Mouse (Mus musculus): Measurements from ENCODE around the gene Diras1. TPM values are rescaled to one million over a fixed set of nuclear protein-coding genes. Genes with fewer than 3 reads are reported as not detected.
"Not testable (repeated sequence)": the region's sequence is repeated elsewhere in the genome, so short reads cannot be mapped to it uniquely, and the experiment has no call there.

The Diras1 gene
- total RNA-seq (2021), result under 1 TPM; 0.27 to 0.87 TPM
- long read RNA-seq, experiment 1, result 0 reads
- long read RNA-seq, experiment 2, result 0 reads

DNA sequence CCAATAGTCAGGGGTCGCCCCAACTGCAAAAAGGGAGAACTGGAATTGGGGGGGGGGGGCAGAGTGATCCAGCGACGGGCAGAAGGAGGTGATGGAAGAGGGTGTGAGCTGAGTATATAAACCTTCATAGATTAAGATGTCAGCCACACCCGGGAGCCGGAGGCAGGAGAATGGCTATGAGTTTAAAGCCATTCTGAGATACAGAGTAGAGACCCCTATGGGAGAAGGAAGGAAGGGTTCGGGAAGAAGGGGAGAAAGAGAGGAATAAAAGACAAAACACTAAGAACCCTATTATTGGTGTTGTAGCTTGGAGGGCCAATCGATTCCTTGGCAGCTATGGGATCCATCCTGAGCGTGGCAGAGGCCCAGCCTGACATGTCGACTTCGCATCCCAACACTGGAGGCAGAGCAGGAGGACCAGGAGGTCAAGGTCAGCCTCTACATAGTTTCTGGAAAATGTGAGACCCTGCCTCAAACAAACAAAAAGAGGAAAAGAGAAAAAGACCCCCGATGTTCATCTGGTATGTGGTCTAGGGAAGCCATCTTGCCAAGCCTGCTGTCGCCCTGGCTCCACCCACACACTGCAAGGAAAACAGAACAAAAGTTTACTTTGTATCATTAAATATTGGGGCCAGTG is at the start of gene Diras1:
Gene Diras1, minus strand, starts transcription at position 24 of the 637 bp plus-strand sequence.
- DNase-seq, result no peak

DNA sequence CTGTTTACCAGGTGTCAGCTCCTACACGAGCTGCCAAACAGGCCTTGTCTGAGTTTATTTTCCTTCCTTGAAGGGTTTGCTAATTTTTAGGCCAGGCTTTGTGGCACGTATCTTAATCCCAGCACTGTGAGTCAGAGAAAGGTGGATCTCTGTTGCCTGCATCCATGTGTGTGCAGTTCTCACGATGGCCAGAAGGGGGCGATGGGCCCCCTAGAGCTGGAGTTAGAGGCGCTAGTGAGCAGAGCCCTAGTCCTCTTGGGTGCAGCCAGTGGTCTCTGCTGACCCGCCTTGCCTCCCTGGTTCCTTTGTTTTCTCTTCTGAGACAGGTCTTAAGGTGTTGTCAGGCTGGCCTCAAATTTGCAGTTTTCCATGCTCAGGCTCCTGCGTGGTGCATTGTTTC is 48.0 kb upstream of the Diras1 start:
- DNase-seq, result no peak

DNA sequence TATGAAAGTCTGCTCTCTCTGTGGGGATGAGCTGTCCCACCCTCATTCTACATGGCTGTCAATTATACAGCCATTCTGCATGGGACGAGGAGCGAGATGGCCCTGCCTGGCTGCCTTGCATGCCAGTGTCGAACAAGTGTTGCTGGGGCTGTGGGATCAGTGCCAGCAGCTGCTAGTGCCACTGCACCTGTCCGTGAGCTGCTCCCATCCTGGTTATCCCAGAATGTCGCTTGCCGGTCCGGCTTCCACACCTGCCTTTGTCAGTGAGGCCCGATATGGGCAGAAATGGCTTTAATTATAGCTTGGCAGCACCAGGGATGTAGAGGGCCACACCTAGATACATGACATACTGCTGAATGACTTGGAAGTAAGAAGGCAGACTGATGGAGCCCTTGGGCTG is 46.8 kb upstream of the Diras1 start:
- DNase-seq, result no peak

DNA sequence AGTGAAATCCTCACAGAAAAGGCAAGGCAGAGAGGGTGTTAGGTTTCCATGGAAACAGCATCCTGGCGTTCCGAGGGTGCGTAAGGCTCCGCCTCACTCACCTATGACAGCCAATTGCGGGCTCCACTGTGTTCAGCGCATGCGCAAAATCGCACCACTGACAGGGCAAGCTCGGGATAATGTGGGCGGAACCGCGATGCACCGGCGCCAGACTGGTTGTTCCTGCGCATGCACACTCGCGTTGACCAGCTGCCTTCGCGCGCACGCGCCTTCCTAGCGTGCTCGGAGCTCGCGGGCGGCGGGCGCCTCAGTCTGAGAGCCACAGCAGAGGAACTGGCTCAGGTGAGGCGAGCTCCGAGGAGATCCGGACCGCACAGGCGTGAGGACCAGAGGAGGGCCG is 44.4 kb upstream of the Diras1 start, which contains the start of gene Thop1:
Gene Thop1, plus strand, starts transcription at position 200 of the 400 bp plus-strand sequence.
- peak; percentile 96 for DNase-seq

DNA sequence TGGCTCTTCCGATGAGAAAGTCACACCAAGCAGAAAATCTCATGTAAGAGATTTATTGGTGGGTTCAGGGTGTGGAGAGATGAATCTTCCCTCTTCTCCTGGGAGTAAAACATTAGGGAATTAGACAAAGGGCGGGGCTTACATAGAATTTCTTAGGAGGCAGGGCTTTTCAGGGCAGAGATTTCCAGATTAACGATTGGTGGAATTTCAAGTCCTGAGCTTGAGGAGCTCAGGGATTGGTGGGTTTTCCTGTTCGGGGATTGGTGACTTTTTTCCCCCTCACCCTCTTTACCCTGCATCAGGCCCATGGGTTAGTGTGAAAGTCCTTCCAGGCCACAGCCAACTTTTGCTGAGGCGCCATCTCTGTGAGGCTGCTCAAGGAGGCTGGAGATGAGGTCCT is 43.2 kb upstream of the Diras1 start:
- DNase-seq, result no peak

DNA sequence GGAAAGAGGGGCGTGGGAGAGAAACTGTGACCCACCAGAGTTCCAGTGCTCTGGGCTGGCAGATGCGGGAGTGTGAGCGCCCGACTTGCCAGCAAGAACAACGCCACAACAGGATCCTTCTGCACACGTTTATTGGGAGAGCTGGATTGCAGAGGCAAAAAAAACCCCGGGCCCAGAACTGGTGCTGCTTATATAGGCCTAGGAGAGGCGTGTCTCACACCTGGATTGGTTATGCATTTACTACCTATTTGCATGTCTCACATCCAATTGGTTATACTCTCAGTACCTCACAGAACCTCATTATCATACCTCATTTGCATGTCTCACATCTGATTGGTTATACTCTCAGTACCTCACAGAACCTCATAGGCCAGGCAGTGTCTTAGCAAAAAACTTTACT is 39.1 kb upstream of the Diras1 start:
- not testable (repeated sequence) for DNase-seq

DNA sequence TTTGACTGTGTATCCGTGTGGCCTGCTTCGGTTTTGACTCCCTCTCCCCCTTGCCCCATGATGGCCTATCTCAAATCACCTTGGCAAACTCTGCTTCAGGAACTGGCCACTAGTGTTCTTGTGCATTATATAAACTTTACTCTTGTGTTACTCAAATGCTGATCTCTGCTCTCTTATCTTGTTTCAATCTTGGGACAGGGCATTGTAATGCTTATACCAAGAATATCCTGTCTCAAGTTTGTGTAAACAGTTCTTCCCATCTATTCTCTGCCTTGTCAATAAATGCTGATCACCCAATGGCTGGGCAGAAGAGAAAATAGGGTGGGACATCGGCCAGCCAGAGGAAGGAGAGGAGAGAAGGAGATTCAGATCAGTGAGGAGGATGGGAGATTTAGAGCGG is 37.2 kb upstream of the Diras1 start:
- no peak for DNase-seq

DNA sequence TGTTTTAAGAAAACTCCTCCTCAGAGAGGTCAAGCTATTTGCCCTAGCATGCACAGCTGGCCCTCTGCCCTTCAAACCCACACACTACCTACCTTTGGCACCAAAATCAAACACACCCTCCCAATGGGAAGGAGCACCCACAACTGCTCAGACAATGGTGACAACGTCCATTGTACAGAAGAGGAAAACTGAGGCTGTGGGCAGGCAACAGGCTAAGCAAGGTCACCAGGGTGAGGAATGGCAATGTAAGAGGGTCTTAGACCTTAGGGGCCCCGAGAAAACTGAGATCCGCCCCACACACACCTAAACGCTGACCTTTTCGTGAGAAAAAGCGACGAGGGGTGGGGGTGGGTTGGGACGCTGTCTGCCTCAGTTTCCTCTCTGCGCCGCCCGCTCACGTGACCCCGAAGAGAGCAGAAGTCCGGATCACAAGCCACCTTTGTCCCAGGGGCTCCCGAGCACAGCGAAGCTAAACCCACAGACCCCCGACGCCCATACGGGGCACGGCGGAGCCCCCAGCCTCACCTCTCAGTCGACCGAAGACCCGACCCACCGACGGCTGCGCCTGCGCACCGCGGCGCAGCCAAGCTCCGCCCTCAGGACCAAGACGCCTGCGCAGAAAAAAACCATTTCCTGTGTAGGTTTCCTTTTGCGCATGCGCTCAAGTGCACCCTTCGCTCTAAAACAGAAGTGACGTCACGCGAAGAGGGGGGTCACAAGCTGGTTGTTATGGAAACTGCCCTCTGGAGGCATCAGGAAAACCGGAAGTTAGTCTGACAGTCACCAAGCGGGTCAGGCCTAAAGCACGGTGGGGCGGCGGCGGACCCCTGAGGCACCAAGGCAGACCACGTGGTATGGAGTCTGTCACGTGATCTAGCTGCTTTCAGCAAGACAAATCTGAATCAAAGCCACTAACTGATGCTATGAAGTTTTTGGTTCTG is 34.4 kb upstream of the Diras1 start, which contains the start of gene Sgta:
Gene Sgta, minus strand, starts transcription at position 579 of the 941 bp plus-strand sequence.
- DNase-seq, result peak; percentile 97

DNA sequence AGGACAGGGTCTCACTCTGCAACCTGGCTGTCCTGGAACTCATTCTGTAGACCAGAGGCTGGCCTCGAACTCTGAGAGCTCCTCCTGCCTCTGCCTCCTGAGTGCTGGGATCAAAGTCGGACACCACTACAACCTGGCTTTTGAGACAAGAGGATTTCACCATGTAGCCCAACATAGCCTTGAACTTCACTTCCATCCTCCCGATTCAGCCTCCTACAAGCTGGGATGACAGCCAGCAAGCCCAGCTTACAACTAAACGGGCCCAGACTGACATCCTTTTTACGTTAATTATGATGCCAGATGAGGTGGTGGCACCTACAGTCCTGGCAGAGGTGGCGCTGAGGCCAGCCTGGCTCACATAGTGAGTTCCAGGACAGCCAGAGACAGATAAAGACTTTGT is 33.4 kb upstream of the Diras1 start:
- no peak for DNase-seq

DNA sequence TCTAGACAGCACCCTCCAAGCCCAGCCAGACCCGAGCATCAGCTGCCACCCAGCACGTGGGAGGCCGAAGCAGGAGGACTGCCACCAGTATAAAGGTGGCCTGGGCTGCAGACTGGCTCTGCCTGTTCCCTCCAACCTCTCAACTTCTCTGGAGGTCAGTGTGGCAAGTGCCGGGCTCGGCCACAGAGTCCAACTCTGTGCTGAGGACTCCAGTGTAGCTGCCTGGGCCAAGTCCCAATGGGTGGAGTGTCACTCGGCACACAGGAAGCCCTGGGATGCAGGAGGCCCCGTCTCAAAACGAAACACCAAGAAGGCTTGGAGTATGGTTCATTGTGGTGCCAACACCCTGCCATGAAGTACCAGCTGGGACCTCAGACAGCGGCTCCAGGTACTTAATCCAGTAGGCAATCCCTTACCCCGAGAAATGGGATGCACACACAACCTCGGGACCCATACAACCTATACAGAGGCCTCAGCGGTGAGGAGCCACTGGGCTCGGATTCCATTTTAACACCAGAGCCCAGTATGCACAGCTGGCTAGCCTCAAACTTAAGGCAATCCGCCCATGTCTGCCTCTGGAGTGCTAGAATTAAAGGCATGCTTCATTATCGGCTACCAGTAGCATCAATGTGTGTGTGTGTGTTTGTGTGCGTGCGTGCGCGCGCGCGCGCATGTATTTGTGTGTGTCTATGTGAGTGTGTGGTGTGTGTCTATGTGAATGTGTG is 32.1 kb upstream of the Diras1 start:
- no peak for DNase-seq

DNA sequence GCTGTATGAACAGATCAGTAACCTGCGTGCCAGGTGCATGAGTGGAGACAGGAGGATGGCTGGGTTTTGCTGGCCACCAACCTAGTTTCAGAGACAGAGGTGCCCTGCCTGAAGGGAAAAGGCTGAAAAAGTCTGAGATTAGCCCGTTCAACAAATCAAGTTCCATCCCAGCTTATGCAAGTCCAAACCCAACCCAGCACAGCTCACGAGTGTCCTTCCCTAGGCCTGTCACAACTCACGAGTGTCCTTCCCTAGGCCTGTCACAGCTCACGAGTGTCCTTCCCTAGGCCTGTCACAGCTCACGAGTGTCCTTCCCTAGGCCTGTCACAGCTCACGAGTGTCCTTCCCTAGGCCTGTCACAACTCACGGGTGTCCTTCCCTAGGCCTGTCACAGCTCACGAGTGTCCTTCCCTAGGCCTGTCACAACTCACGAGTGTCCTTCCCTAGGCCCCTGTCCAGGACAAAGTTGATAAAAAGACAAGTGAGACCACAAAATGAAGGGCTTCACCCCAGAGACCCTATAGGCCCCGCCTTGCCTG is 30.4 kb upstream of the Diras1 start:
- DNase-seq, result not testable (repeated sequence)

DNA sequence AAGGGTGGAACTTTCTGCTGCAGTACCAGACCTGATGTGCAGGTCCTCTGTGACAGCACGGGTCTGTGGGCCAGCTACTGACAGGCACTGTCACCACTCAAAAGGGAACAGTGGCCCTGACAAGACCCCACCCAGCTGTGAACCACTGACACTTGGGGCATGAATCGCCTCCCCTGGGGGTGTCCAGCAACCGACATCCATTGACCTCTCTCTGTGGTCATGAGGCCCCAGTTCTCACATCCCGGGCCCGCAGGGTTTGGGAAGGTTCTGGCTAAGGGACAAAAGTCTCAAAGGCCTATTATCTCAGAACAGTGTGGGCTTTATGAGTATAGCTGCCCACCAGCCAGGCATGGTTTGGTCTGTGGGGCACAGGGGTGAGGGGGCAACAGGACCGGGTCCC is 29.7 kb upstream of the Diras1 start:
- DNase-seq, result no peak

DNA sequence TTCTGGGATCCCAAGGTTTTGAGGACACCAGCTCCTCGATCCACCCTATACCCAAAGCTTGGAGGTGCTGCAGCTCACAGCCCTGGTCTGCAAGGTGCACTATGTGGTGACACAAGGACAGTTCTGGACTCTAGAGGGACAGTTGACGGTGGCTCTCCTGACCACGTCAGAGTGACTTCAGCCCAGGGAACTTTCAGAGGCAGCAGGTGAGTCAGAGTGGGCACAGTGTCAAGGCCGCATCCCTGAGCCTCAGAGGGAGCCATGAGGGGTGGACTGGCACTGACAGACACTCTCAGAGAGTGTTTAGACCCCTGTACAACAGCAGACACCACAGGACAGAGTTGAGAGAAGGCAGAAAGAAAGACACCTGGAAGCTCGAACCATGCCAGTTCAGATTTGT is 27.1 kb upstream of the Diras1 start:
- DNase-seq, result no peak

DNA sequence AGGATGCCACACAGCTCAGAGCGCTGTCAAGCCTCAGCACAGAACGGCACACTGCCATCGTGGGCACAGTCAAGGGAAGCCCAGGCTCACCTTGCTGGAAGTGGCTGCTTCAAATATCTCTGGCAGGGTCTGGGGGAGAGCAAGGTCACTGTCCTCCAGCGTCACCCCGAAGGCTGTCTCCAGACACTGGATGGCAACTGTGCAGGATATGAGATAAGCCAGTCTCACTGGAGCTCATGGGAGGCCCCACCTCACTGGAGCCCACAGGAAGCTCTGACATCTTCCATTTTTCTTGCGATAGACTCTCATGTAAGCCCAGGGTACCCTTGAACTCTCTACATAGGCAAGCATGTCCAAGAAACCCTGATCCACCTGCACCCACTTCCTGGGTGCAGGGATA is 25.7 kb upstream of the Diras1 start:
- no peak for DNase-seq

DNA sequence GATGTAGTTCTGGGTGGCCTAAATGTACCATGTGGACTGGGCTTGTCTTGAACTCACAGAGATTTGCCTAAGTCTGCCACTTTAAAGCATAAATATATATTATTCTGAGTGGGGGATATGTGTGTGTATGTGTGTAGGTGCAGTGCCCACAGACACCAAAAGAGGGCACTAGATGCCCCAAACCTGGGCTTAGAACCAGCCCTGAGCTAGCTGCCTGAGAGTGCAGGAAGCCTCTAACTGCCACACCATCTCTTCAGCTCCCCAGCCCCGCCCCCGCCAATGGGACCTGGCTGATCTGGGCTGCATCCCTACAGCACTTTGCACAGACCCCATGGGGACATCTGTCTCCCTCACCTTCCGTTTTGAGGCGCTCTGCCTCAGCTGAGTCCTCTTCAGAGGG is 25.2 kb upstream of the Diras1 start:
- DNase-seq, result no peak

DNA sequence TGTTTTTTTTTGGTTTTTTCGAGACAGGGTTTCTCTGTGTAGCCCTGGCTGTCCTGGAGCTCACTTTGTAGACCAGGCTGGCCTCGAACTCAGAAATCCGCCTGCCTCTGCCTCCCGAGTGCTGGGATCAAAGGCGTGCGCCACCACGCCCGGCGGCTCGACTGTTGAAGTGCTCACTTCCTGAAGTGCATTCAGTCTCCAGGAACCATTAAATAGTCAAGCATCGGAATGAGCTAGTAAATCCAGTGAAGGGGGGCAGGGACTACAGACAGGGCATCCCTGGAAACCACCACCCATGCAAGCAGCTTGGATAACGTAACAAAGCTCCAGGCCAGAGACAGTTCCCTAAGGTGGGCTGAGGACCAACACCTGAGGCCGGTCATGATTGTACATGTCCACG is 19.8 kb upstream of the Diras1 start:
- not testable (repeated sequence) for DNase-seq

DNA sequence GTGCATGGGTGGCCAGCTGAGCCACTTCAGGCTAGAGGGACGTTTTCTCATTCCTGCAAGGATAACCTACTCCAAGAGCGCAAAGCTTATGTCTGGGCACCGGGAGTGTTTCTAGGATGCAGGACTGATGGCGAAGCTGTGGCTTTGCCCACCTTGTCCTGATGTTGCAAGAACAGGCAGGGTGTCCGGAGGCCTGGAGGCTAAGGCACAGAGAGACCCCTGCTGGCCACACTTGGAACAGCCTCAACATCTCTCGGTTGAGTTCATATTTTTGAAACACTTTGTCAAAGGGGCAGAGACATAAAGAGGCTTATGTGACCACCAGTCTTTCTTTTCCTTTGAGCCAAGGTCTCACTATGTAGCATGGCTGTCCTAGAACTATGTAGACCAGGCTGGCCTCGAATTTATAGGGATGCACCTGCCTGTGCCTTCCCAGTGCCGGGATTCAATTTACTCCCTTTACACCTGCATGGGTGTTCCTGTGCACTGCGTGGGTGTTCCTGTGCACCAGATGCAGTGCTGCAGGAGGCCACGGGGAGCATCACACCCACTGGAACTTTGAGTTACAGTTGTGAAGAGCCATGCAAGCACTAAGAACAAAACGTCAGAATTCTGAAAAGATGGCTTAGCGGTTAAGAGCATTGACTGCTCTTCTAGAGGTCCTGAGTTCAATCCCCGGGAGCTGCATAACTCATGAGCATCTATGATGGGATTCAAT is 16.2 kb upstream of the Diras1 start:
- peak; percentile 75 for DNase-seq

DNA sequence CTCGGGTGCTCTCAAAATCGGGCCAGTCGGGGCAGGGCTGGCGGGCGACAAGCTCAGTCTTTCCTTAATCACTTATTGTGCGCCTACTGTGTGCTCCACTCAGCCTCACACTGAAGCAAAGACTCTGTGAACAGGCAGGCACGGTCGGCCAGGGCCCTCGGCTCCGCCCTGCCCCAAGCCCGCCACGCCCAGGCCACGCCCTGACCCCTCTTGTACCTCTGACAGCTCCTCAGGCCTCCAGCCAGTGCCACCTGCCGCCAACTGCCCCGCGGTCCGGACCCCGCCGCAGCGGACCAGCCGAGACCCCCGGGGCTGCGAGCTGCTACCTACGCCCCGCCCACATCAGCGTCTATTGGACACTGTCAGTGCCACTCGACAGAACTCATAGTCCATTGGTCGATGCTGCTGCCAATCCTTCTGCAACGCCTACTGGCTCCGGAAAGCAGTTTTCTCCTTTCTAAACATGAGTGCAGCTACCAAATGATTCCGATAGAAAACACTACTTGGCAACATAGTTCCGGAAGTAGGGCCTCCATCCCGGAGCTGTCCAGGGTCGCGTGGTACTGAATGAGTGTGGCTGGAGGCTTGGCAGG is 11.6 kb upstream of the Diras1 start, which contains the start of gene Slc39a3:
Gene Slc39a3, minus strand, starts transcription at position 439 of the 593 bp plus-strand sequence.
- DNase-seq, result peak; percentile 97

DNA sequence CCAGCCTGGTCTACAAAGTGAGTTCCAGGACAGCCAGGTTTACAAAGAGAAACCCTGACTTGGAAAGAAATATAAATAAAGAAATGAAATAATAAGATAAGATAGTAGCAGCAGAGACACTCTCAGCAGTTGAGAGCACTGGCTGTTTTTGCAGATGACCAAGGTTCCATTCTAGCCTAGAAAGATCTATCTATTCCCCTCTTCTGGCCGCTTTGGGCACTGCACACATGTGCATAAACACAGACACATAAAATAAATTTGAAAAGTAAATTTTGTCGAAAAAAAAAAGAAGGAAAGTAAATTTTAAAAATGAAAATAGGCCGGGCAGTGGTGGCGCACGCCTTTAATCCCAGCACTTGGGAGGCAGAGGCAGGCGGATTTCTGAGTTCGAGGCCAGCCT is 10.8 kb upstream of the Diras1 start:
- no peak for DNase-seq

DNA sequence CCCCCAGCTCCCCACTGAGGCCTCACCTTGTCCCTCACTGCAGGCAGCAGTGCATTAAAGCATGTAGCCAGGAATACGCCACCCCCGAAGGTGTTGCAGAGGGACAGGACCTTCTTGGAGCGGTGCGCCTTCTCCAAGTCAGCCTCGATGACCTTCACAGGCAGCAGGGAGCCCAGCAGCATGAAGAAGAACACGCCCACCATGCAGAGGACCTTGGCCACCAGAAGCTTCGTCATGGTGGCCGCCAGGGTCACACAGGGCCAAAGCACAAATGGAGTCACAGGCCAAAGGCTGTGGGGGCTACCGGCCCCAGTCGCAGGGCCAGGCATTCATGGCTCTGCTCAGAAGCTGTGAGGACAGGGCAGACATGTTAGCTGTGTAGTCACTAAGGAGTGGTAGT is 8.1 kb upstream of the Diras1 start:
- DNase-seq, result no peak

DNA sequence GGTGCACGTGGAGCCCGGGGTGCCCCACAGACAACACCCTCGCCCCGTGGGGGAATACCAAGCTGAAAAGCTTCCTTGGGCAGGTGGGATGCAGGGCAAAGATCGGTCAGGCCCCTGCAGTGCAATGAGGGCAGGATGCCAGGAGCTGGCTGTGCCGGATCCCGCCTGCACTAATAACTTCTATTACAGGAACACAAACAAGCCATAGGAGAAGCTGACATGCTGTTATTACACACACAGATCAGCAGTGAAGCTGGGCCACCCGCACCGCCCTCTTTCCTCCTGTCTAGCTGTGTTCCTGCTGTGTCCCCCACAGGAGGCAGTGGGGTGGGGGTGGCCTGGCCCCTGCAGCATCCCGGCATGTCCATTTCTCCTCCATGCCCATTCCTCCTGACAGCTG is 3.6 kb upstream of the Diras1 start:
- no peak for DNase-seq
